Mouse (Mus musculus): ENCODE results near the gene Zfp524. TPM values are rescaled to one million over a fixed set of nuclear protein-coding genes. Genes with fewer than 3 reads are reported as not detected.

The Zfp524 gene
- total RNA-seq, 1 experiment from 2014 or later: 13.7 TPM

- ATAC-seq (ENCODE audit: extremely low read depth, insufficient number of reproducible peaks, low FRiP score, poor library complexity, severe bottlenecking): no peak
Observed at GRCm38 (mm10) chr7:5037467-5037866, 23.3 kb downstream of the Zfp524 start.

GRCm38 (mm10) chr7:5038109-5038732 lies 24.0 kb downstream of the Zfp524 start, which contains the start of gene Zfp784:
TSS of gene Zfp784 (minus strand) at chr7:5038446.
- peak; percentile 82 for ATAC-seq (ENCODE audit: extremely low read depth, insufficient number of reproducible peaks, low FRiP score, poor library complexity, severe bottlenecking)

DNA sequence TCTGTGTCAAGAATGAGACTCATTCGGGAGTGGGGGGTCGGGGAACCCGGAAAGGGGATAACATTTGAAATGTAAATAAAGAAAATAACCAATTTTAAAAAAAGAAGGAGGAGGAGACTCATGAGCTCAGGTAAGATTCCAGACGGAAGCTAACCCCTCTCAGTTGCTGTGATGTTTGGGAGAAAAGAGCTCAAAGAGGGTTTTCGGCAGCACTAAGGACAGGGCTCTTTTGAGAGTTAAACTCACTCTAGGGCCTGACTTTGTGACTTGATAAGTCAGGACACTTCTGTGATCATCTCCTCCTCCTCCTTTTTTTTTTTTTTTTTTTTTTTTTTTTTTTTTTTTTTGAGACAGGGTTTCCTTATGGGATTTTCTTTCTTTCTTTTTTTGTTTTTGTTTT lies 24.7 kb downstream of the Zfp524 start:
- ATAC-seq (ENCODE audit: extremely low read depth, insufficient number of reproducible peaks, low FRiP score, poor library complexity, severe bottlenecking): no peak

GRCm38 (mm10) chr7:5044981-5045380 lies 30.8 kb downstream of the Zfp524 start:
- ATAC-seq (ENCODE audit: extremely low read depth, insufficient number of reproducible peaks, low FRiP score, poor library complexity, severe bottlenecking): no peak

DNA sequence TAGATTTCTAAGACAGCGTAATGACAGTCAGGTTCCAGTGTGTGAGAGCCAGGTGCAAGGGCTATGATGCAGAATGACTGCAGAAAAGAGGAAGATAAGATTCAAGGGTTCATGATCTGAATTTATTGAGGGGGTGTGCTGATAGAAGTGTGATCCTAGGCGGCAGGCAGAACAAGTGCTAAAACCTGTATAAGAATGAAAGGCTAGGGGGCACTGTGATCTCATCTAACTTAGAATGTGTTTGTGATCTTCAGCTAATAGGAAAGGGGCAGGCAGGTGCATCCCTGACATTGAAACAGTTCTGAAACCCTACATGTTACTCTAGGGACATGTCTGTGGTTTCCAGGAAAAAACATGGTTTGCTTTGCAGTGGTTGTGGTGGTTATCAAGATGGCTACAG lies 31.9 kb downstream of the Zfp524 start:
- peak; percentile 31; the same call in 1 of the 2 replicates for ATAC-seq (ENCODE audit: extremely low read depth, insufficient number of reproducible peaks, low FRiP score, poor library complexity, severe bottlenecking)

DNA sequence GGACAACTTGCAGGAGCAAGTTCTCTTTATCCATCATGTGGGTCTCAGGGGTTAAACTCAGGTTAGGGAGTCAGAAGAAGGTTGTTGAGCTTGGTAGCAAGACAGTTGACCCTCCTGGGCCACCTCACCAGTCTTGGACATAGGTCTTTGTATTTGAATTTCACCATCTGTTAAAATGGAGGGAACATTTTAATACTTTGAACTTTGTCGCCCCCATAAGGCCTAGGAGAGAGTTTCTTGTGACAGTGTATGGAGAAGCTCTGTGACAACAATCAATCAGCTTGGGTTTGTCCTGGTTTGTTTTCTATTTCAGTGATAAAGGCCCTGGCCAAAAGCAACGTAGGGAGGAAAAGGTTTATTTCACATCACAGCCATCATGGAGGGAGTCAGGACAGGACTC lies 33.1 kb downstream of the Zfp524 start:
- peak; percentile 55 for ATAC-seq (ENCODE audit: extremely low read depth, insufficient number of reproducible peaks, low FRiP score, poor library complexity, severe bottlenecking)

DNA sequence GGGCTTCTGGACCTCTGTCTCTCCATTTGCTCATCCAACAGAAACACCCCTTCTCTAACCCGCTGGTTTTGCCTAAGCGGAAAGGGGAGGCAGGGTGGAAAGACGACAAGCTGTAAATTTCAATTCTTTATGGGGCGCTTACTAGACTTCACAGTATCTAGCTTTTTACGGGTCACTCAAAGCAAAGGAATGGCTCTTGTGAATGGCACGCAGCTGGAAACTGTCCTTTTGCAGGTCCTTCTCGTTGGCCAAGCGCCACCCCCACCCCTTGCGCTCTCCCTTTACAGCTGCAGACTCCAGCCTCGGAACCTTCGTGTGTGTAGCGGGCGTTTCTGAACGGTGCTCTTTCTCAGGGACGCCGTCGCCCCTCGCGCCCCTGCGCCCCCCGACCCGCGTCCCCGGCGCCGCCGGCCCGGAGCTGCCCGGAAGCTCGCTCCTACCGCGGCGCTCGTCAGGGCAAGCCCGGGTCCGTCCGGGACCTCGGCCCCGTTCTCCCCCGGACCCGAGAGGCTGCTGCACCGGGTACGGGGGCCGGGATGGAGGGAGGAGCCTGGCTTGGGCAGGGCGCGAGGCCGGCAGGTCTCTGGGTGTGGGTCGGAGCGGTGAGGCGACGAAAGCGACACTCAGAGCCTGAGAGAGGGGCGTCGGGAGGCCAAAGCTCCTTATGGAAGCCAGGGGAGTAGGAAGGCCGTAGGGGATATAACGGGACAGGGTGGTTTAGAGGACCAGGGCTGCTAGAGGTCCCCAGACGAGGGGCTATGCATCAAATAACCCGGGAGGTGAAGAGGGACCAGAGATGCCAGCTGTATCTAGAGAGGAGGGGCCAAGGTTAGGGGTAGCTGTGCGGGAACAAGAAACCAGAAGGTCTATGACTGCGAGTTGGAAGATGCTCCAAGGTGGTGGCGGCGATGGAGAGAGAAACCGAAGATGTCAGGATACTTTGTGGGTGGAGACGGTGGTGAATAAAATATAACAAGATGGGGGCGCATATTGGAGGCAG lies 37.3 kb downstream of the Zfp524 start, which contains the start of gene Zfp580:
Gene Zfp580 (plus strand): TSS at position 346 of the 1,000 bp plus-strand sequence.
- peak; percentile 20 for ATAC-seq (ENCODE audit: extremely low read depth, insufficient number of reproducible peaks, low FRiP score, poor library complexity, severe bottlenecking)

GRCm38 (mm10) chr7:5052438-5052837 lies 38.2 kb downstream of the Zfp524 start:
- no peak for ATAC-seq (ENCODE audit: extremely low read depth, insufficient number of reproducible peaks, low FRiP score, poor library complexity, severe bottlenecking)

- ATAC-seq (ENCODE audit: extremely low read depth, insufficient number of reproducible peaks, low FRiP score, poor library complexity, severe bottlenecking): no peak
Observed at GRCm38 (mm10) chr7:5052931-5053343, 38.7 kb downstream of the Zfp524 start.

DNA sequence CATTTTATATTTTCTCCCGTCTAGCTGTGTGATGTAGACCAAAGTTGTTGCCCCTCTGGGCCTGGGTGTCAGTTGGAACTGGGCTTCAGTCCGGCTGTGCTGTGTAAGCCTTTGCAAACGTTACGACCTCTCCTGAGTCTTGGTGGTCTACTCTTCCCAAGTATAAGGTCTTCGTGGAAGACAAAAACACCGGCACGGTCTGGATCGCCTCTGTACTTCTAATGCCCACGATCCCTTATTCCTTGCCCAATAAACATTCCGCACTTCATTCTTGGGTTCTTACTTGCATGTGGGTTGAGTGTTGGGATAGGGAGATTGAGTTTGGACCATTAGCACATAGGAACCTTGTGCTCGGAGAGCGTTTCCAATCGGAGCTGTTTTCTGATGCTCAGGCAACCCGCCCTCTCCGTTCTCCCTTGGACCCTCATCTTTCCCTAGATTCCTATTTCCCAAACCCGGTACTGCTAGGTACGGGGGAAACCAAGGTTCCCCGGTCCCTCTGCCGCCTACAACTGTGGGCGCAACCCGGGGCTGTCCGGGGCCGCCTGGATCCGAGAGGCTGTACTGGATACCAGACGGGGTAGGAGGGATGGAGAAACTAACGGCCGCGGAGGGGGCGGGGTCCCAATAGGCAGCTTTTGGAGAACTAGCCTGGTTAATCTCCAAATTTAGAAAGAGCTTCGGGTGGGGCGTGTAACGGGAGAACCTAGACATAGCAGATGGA lies 39.4 kb downstream of the Zfp524 start:
- ATAC-seq (ENCODE audit: extremely low read depth, insufficient number of reproducible peaks, low FRiP score, poor library complexity, severe bottlenecking): no peak

DNA sequence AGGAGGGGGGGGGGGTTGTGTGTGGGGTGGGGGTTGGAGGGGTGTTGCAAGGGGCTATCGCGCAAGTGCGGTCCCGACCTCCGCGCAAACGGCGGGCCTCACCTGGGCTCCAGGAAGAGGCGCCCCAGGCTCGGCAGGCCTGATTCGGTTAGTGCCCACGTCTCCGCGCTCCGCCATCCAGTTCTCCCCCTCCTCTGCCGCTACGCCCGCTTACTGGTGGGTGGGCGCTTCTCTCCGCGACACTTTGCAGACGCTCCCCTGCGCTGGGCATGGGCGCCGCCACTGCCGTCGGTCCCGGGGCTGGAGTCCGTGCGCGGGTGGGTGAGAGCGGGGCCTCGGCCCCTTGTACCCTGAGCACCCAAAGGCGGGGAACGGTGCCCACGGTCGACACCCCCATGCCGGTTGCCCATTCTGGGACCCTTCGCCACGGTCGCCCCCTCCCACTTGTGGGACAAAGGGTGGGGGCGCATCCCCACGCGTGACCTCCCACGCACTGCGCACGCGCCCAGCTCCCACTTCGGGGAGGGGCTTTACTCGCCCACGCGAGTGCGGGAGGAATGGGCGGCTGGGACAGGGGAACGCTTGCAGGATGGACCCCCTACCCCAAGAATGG lies 42.5 kb downstream of the Zfp524 start:
- ATAC-seq (ENCODE audit: extremely low read depth, insufficient number of reproducible peaks, low FRiP score, poor library complexity, severe bottlenecking): no peak

DNA sequence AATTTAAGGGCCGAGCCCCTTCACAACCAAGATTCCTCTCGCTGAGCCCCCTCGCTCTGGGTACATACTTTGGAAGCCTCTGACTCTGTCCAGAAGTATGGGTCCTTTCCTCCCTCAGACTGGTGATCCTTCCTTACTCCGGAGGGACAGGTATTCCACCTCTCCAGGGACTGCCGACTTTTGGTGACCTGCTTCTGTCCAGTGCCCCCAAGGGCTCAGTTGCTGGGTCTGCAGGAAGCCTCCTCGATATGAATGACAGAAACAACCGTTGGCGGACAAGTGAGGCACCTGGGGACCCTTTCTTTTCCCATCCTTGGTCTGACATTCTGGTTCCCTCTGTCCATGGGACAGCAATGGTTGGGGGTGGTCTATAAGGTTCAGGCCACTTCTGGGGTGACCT lies 43.2 kb downstream of the Zfp524 start:
- no peak for ATAC-seq (ENCODE audit: extremely low read depth, insufficient number of reproducible peaks, low FRiP score, poor library complexity, severe bottlenecking)

GRCm38 (mm10) chr7:5057804-5058203 lies 43.6 kb downstream of the Zfp524 start:
- ATAC-seq (ENCODE audit: extremely low read depth, insufficient number of reproducible peaks, low FRiP score, poor library complexity, severe bottlenecking): no peak

DNA sequence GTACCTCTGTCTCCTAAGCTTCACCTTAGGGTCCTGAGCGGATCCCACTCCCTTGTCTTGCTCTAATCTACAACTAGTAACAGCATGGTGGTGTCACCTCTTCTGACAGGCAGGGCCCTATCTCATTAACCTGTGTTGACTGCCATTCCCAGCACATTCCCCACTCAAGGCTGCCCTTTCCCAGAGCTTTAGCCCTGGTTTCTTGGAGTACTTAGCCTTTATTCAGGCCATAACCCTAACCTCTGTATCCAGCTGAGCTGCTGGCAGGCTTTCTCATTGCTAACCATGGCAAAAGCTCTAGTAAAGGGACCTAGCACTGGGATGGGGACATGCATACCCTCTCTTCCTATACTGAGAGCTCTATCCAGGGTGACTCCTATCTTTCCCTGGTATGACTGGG lies 44.4 kb downstream of the Zfp524 start:
- no peak for ATAC-seq (ENCODE audit: extremely low read depth, insufficient number of reproducible peaks, low FRiP score, poor library complexity, severe bottlenecking)

- no peak for ATAC-seq (ENCODE audit: extremely low read depth, insufficient number of reproducible peaks, low FRiP score, poor library complexity, severe bottlenecking)
Observed at GRCm38 (mm10) chr7:5059421-5059820, 45.2 kb downstream of the Zfp524 start.

GRCm38 (mm10) chr7:5060239-5060731 lies 46.1 kb downstream of the Zfp524 start:
- ATAC-seq (ENCODE audit: extremely low read depth, insufficient number of reproducible peaks, low FRiP score, poor library complexity, severe bottlenecking): peak; percentile 34; the same call in 1 of the 2 replicates

GRCm38 (mm10) chr7:5060944-5061773 lies 46.9 kb downstream of the Zfp524 start:
- ATAC-seq (ENCODE audit: extremely low read depth, insufficient number of reproducible peaks, low FRiP score, poor library complexity, severe bottlenecking): peak; percentile 75
